Mouse (Mus musculus) CH12.LX (cell line): ENCODE results near the gene Sox11.

Source experiments
- BHLHE40 ChIP-seq: IDR thresholded peaks from 2 replicates; pipeline ENCODE4 v1.6.1; 2011; ENCODE audit warnings: mild to moderate bottlenecking, low read depth, low read length, improper control_type of control experiment
- CHD2 ChIP-seq: IDR thresholded peaks from 2 replicates; pipeline ENCODE4 v1.6.1; 2011; ENCODE audit warnings: low read length, improper control_type of control experiment
- CTCF ChIP-seq, 2 experiments: IDR thresholded peaks in 1 of 2; conservative IDR thresholded peaks in 1 of 2; 2 replicates each; pipeline ENCODE4 v1.5.1; 2011 to 2012; ENCODE audit warnings: low read depth in 2 of 2, low read length in 2 of 2, improper control_type of control experiment in 1 of 2, inconsistent platforms in 1 of 2, mild to moderate bottlenecking in 1 of 2, moderate library complexity in 1 of 2
- GABPA ChIP-seq: IDR thresholded peaks from 2 replicates; pipeline ENCODE4 v1.6.1; 2012; ENCODE audit warnings: low read depth, low read length, improper control_type of control experiment, inconsistent platforms; ENCODE audit not compliant: insufficient replicate concordance
- MAFK ChIP-seq: IDR thresholded peaks from 2 replicates; pipeline ENCODE4 v1.6.1; 2011; ENCODE audit warnings: low read length, improper control_type of control experiment; ENCODE audit not compliant: insufficient replicate concordance
- MAX ChIP-seq: IDR thresholded peaks from 2 replicates; pipeline ENCODE4 v1.6.1; 2011; ENCODE audit warnings: low read length, improper control_type of control experiment
- POLR2A ChIP-seq: IDR thresholded peaks from 2 replicates; pipeline ENCODE4 v1.6.1; 2011; ENCODE audit warnings: low read depth, mild to moderate bottlenecking, improper control_type of control experiment, low read length
- SIN3A ChIP-seq: IDR thresholded peaks from 2 replicates; pipeline ENCODE4 v1.6.1; 2012; ENCODE audit warnings: low read length, improper control_type of control experiment, inconsistent platforms
- UBTF ChIP-seq: IDR thresholded peaks from 2 replicates; pipeline ENCODE4 v1.6.1; 2012; ENCODE audit warnings: low read depth, mild to moderate bottlenecking, inconsistent platforms, low read length, improper control_type of control experiment, moderate library complexity

GRCm38 (mm10) chr12:27293736-27294135 is 48.6 kb downstream of the Sox11 start:
- no peak for TF ChIP-seq GABPA
- TF ChIP-seq SIN3A: no peak
- no peak for TF ChIP-seq MAX
- TF ChIP-seq POLR2A: no peak
- no peak for TF ChIP-seq CTCF (conservative IDR thresholded peaks at IDR 0.05 in 1 of 2, IDR thresholded peaks at IDR 0.05 in 1 of 2; ENCODE audit: low read depth in 2 of 2, low read length in 2 of 2)
- TF ChIP-seq UBTF: no peak
- TF ChIP-seq CHD2: no peak
- TF ChIP-seq MAFK: no peak
- TF ChIP-seq BHLHE40: no peak
